Mouse (Mus musculus) thymus, adult 2 months (tissue): ENCODE data around the gene Sipa1l2. TPM values are rescaled to one million over a fixed set of nuclear protein-coding genes. Genes with fewer than 3 reads are reported as not detected.

ENCODE experiments used
- DNase-seq: peaks from one replicate; pipeline ENCODE4 v3.0.0; 2021
- H3K27ac ChIP-seq: fragments of 200-500 bp; 2 replicates; pipeline ENCODE4 v1.5.1; 2012; ENCODE audit warnings: low read length, control low read depth; ENCODE audit not compliant: control insufficient read depth, insufficient read depth
- H3K27me3 ChIP-seq: fragments of 200-500 bp; 2 replicates; pipeline ENCODE4 v1.6.1; 2012; ENCODE audit warnings: mild to moderate bottlenecking, low read length, moderate library complexity, mixed read lengths; ENCODE audit not compliant: control insufficient read depth, insufficient read depth
- H3K36me3 ChIP-seq: fragments of 200-500 bp; 2 replicates; pipeline ENCODE4 v1.6.1; 2012; ENCODE audit warnings: mild to moderate bottlenecking, low read length, moderate library complexity; ENCODE audit not compliant: control insufficient read depth, insufficient read depth
- H3K4me1 ChIP-seq: fragments of 200-500 bp; replicated peaks from 2 replicates; pipeline ENCODE4 v1.6.1; 2012; ENCODE audit warnings: low read length; ENCODE audit not compliant: control insufficient read depth, insufficient read depth
- H3K4me3 ChIP-seq: fragments of 200-500 bp; 2 replicates; pipeline ENCODE4 v1.5.1; 2012; ENCODE audit warnings: mild to moderate bottlenecking, low read length, control low read depth, moderate library complexity; ENCODE audit not compliant: control insufficient read depth, insufficient read depth
- CTCF ChIP-seq: fragments of 200-500 bp; IDR thresholded peaks from 2 replicates; pipeline ENCODE4 v1.5.1; 2012; ENCODE audit warnings: mild to moderate bottlenecking, control low read depth, low read length, moderate library complexity, borderline replicate concordance; ENCODE audit not compliant: control insufficient read depth, poor library complexity, insufficient read depth; ENCODE audit errors: extremely low read depth
- POLR2A ChIP-seq: fragments of 200-500 bp; IDR thresholded peaks from 2 replicates; pipeline ENCODE4 v1.6.1; 2012; ENCODE audit warnings: mild to moderate bottlenecking, low read length, control low read depth, moderate library complexity; ENCODE audit not compliant: control insufficient read depth, poor library complexity, insufficient read depth; ENCODE audit errors: extremely low read depth
- WGBS: fragments of 180-500 bp; shearing (Covaris S2); methylation state at CpG from one replicate; pipeline ENCODE4 v1.1.7; 2018; 5-methylcytosine and 5-hydroxymethylcytosine counted together
- polyA plus RNA-seq: library from polyadenylated mRNA; depleted of rRNA; stranded (reverse); fragments of >200 nt; gene quantifications from 2 replicates; pipeline ENCODE4 v1.2.3, GENCODE M21; 2012

Gene Sipa1l2
- polyA plus RNA-seq, 1 experiment = 11.7 TPM

- Histone ChIP-seq H3K27ac (no peak overlapping the region), H3K27me3 (no peaks in the 10 kb centered on the region), H3K4me3 (no peak overlapping the region), H3K4me1 (no peaks in the 10 kb centered on the region), H3K36me3 (no peaks in the 10 kb centered on the region)
- DNase-seq = no peak
- TF ChIP-seq CTCF (no peak), POLR2A (no peak)
- WGBS = 89% methylated on average over 10 of the region's 10 CpGs
These were observed 41.6 kb upstream of the Sipa1l2 start for GRCm38 (mm10) chr8:125611024-125611798.

- Histone ChIP-seq H3K4me1 (no peaks in the 10 kb centered on the region), H3K27me3 (no peaks in the 10 kb centered on the region), H3K36me3 (no peaks in the 10 kb centered on the region), H3K27ac (no peak overlapping the region), H3K4me3 (no peak overlapping the region)
- 93% methylated on average over 6 of the region's 6 CpGs for WGBS
- no peak for DNase-seq
- TF ChIP-seq POLR2A (no peak), CTCF (no peak)
These were observed 40.1 kb upstream of the Sipa1l2 start for GRCm38 (mm10) chr8:125609737-125610136.

GRCm38 (mm10) chr8:125607714-125608223, 38.2 kb upstream of the Sipa1l2 start:
- 92% methylated on average over 4 of the region's 4 CpGs for WGBS
- H3K4me3 ChIP-seq = no peak overlapping the region
- no peak for DNase-seq
- H3K27ac ChIP-seq = no peak overlapping the region
- no peaks in the 10 kb centered on the region for H3K4me1 ChIP-seq
- no peaks in the 10 kb centered on the region for H3K36me3 ChIP-seq
- no peaks in the 10 kb centered on the region for H3K27me3 ChIP-seq
- TF ChIP-seq CTCF (no peak), POLR2A (no peak)

GRCm38 (mm10) chr8:125606937-125607336, 37.3 kb upstream of the Sipa1l2 start:
- Histone ChIP-seq H3K27me3 (no peaks in the 10 kb centered on the region), H3K4me1 (no peaks in the 10 kb centered on the region), H3K36me3 (no peaks in the 10 kb centered on the region), H3K4me3 (no peak overlapping the region), H3K27ac (no peak overlapping the region)
- 62% methylated on average over 3 of the region's 3 CpGs for WGBS
- DNase-seq = no peak
- TF ChIP-seq CTCF (no peak), POLR2A (no peak)

GRCm38 (mm10) chr8:125604817-125605512, 35.4 kb upstream of the Sipa1l2 start:
- TF ChIP-seq POLR2A = no peak
- TF ChIP-seq CTCF = no peak
- H3K27ac ChIP-seq = no peak overlapping the region
- no peak for DNase-seq
- H3K4me3 ChIP-seq = no peak overlapping the region
- WGBS = 95% methylated on average over 8 of the region's 8 CpGs
- H3K4me1 ChIP-seq = no peaks in the 10 kb centered on the region
- no peaks in the 10 kb centered on the region for H3K27me3 ChIP-seq
- no peaks in the 10 kb centered on the region for H3K36me3 ChIP-seq

GRCm38 (mm10) chr8:125604213-125604816, 34.7 kb upstream of the Sipa1l2 start:
- TF ChIP-seq CTCF = no peak
- no peak for TF ChIP-seq POLR2A
- WGBS = 89% methylated on average over 18 of the region's 18 CpGs
- no peak for DNase-seq
- Histone ChIP-seq H3K36me3 (no peaks in the 10 kb centered on the region), H3K27me3 (no peaks in the 10 kb centered on the region), H3K27ac (no peak overlapping the region), H3K4me3 (no peak overlapping the region), H3K4me1 (no peaks in the 10 kb centered on the region)
